Mouse (Mus musculus): ENCODE data around the gene Atp6v0a1. TPM values are rescaled to one million over a fixed set of nuclear protein-coding genes. Genes with fewer than 3 reads are reported as not detected.
A peak's percentile ranks its signal among the peaks of the same experiment; 100 is the strongest.

Atp6v0a1 gene
- polyA plus RNA-seq, 1 experiment = 294 TPM

GRCm38 (mm10) chr11:100964901-100965542 lies 44.2 kb upstream of the Atp6v0a1 start:
- Histone ChIP-seq H3K27ac (ENCODE audit: insufficient read depth, low read length) (no peak overlapping the region), H3K27me3 (ENCODE audit: control insufficient read depth, insufficient read depth, low read length) (no peaks in the 10 kb centered on the region; the same call in 1 of the 2 replicates), H3K4me3 (replicated peaks; ENCODE audit: insufficient read depth, low read depth, low read length) (no peak overlapping the region), H3K4me1 (ENCODE audit: control insufficient read depth, insufficient read depth, low read length) (no peaks in the 10 kb centered on the region; the same call in 1 of the 2 replicates)
- DNase-seq = no peak
- TF ChIP-seq POLR2A (IDR thresholded peaks at IDR 0.05; ENCODE audit: borderline replicate concordance, insufficient read depth, low read length) (no peak), CTCF (IDR thresholded peaks at IDR 0.05; ENCODE audit: borderline replicate concordance, insufficient read depth, low read depth, low read length) (no peak)
- WGBS = 84% methylated on average over 6 of the region's 6 CpGs

GRCm38 (mm10) chr11:100965760-100966159 lies 43.5 kb upstream of the Atp6v0a1 start:
- no peak overlapping the region for H3K27ac ChIP-seq (ENCODE audit: insufficient read depth, low read length)
- H3K4me1 ChIP-seq (ENCODE audit: control insufficient read depth, insufficient read depth, low read length) = no peaks in the 10 kb centered on the region; the same call in 1 of the 2 replicates
- DNase-seq = no peak
- 78% methylated on average over 6 of the region's 6 CpGs for WGBS
- no peak overlapping the region for H3K4me3 ChIP-seq (replicated peaks; ENCODE audit: insufficient read depth, low read depth, low read length)
- no peak for TF ChIP-seq CTCF (IDR thresholded peaks at IDR 0.05; ENCODE audit: borderline replicate concordance, insufficient read depth, low read depth, low read length)
- no peak for TF ChIP-seq POLR2A (IDR thresholded peaks at IDR 0.05; ENCODE audit: borderline replicate concordance, insufficient read depth, low read length)
- H3K27me3 ChIP-seq (ENCODE audit: control insufficient read depth, insufficient read depth, low read length) = no peaks in the 10 kb centered on the region; the same call in 1 of the 2 replicates

GRCm38 (mm10) chr11:100967376-100967775 lies 41.9 kb upstream of the Atp6v0a1 start:
- Histone ChIP-seq H3K4me3 (replicated peaks; ENCODE audit: insufficient read depth, low read depth, low read length) (no peak overlapping the region), H3K4me1 (ENCODE audit: control insufficient read depth, insufficient read depth, low read length) (no peaks in the 10 kb centered on the region; the same call in 1 of the 2 replicates), H3K27me3 (ENCODE audit: control insufficient read depth, insufficient read depth, low read length) (no peaks in the 10 kb centered on the region; the same call in 1 of the 2 replicates), H3K27ac (ENCODE audit: insufficient read depth, low read length) (no peak overlapping the region)
- no peak for DNase-seq
- 70% methylated on average over 5 of the region's 5 CpGs for WGBS
- TF ChIP-seq CTCF (IDR thresholded peaks at IDR 0.05; ENCODE audit: borderline replicate concordance, insufficient read depth, low read depth, low read length) = no peak
- no peak for TF ChIP-seq POLR2A (IDR thresholded peaks at IDR 0.05; ENCODE audit: borderline replicate concordance, insufficient read depth, low read length)

- WGBS = 93% methylated on average over 5 of the region's 5 CpGs
- TF ChIP-seq CTCF (IDR thresholded peaks at IDR 0.05; ENCODE audit: borderline replicate concordance, insufficient read depth, low read depth, low read length) (no peak), POLR2A (IDR thresholded peaks at IDR 0.05; ENCODE audit: borderline replicate concordance, insufficient read depth, low read length) (no peak)
- no peak for DNase-seq
- H3K27ac ChIP-seq (ENCODE audit: insufficient read depth, low read length) = no peak overlapping the region
- no peaks in the 10 kb centered on the region; the same call in 1 of the 2 replicates for H3K27me3 ChIP-seq (ENCODE audit: control insufficient read depth, insufficient read depth, low read length)
- no peaks in the 10 kb centered on the region; the same call in 1 of the 2 replicates for H3K4me1 ChIP-seq (ENCODE audit: control insufficient read depth, insufficient read depth, low read length)
- no peak overlapping the region for H3K4me3 ChIP-seq (replicated peaks; ENCODE audit: insufficient read depth, low read depth, low read length)
These were observed 41.3 kb upstream of the Atp6v0a1 start for GRCm38 (mm10) chr11:100967881-100968420.

- Histone ChIP-seq H3K4me3 (replicated peaks; ENCODE audit: insufficient read depth, low read depth, low read length) (no peak overlapping the region), H3K27me3 (ENCODE audit: control insufficient read depth, insufficient read depth, low read length) (no peaks in the 10 kb centered on the region; the same call in 1 of the 2 replicates)
These were observed 40.8 kb upstream of the Atp6v0a1 start for GRCm38 (mm10) chr11:100968501-100968900.

GRCm38 (mm10) chr11:100969189-100969743 lies 40.0 kb upstream of the Atp6v0a1 start:
- Histone ChIP-seq H3K4me3 (replicated peaks; ENCODE audit: insufficient read depth, low read depth, low read length) (no peak overlapping the region), H3K27ac (ENCODE audit: insufficient read depth, low read length) (no peak overlapping the region), H3K27me3 (ENCODE audit: control insufficient read depth, insufficient read depth, low read length) (no peaks in the 10 kb centered on the region; the same call in 1 of the 2 replicates), H3K4me1 (ENCODE audit: control insufficient read depth, insufficient read depth, low read length) (no peaks in the 10 kb centered on the region; the same call in 1 of the 2 replicates)
- DNase-seq = no peak
- WGBS = 12% methylated on average over 35 of the region's 35 CpGs
- TF ChIP-seq POLR2A (IDR thresholded peaks at IDR 0.05; ENCODE audit: borderline replicate concordance, insufficient read depth, low read length) = no peak

More at GRCm38 (mm10) chr11:100968501-100968900, 40.8 kb upstream of the Atp6v0a1 start:
- Histone ChIP-seq H3K27ac (ENCODE audit: insufficient read depth, low read length) (no peak overlapping the region), H3K4me1 (ENCODE audit: control insufficient read depth, insufficient read depth, low read length) (no peaks in the 10 kb centered on the region; the same call in 1 of the 2 replicates)
- DNase-seq = no peak
- WGBS = 88% methylated on average over 5 of the region's 5 CpGs
- no peak for TF ChIP-seq POLR2A (IDR thresholded peaks at IDR 0.05; ENCODE audit: borderline replicate concordance, insufficient read depth, low read length)
- TF ChIP-seq CTCF (IDR thresholded peaks at IDR 0.05; ENCODE audit: borderline replicate concordance, insufficient read depth, low read depth, low read length) = no peak

GRCm38 (mm10) chr11:100969744-100970556 lies 39.3 kb upstream of the Atp6v0a1 start:
- Histone ChIP-seq H3K4me3 (replicated peaks; ENCODE audit: insufficient read depth, low read depth, low read length) (peak overlapping the region; percentile 50), H3K27me3 (ENCODE audit: control insufficient read depth, insufficient read depth, low read length) (no peaks in the 10 kb centered on the region; the same call in 1 of the 2 replicates), H3K27ac (ENCODE audit: insufficient read depth, low read length) (no peak overlapping the region), H3K4me1 (ENCODE audit: control insufficient read depth, insufficient read depth, low read length) (no peaks in the 10 kb centered on the region; the same call in 1 of the 2 replicates)
- TF ChIP-seq CTCF (IDR thresholded peaks at IDR 0.05; ENCODE audit: borderline replicate concordance, insufficient read depth, low read depth, low read length) (no peak), POLR2A (IDR thresholded peaks at IDR 0.05; ENCODE audit: borderline replicate concordance, insufficient read depth, low read length) (no peak)
- 1% methylated on average over 65 of the region's 65 CpGs for WGBS
- DNase-seq = peak in 1 of 2 experiments; percentile 32
